Mouse (Mus musculus): ENCODE results near the gene Mbnl3. TPM values are rescaled to one million over a fixed set of nuclear protein-coding genes. Genes with fewer than 3 reads are reported as not detected.

The Mbnl3 gene
- polyA plus RNA-seq, 1 experiment from 2014 or later = 1.5 TPM

GRCm38 (mm10) chrX:51140055-51140454 lies 66.3 kb downstream of the Mbnl3 start:
- Histone ChIP-seq H3K27ac (replicated peaks) (no peak overlapping the region), H3K27me3 (no peaks in the 10 kb centered on the region), H3K4me1 (replicated peaks) (no peaks in the 10 kb centered on the region), H3K4me3 (no peak overlapping the region), H3K36me3 (no peaks in the 10 kb centered on the region), H3K9ac (no peak overlapping the region), H3K4me2 (no peak overlapping the region), H3K9me3 (no peaks in the 10 kb centered on the region)
- 77% methylated on average over 3 of the region's 3 CpGs for WGBS
- ATAC-seq (ENCODE audit: low FRiP score, low read depth) = no peak

DNA sequence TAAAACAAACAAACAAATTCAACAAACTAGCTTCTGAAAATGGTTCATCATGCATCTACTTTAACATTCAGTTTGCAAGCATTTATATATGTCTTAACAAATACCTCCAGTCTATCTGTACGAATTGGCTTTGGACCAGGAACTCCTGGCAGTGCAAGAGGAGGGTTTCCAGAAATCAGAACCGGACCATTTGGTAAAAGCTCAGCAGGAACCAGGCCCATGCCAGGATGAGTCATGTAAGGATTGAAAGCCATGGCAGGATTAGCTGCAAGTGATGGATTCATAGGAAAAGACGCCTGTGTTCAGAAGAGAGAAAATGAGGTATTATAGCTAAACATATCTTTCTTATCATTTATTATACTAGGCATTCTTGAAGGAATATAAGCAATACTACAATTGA lies 75.0 kb downstream of the Mbnl3 start:
- 80% methylated on average over 3 of the region's 3 CpGs for WGBS
- Histone ChIP-seq H3K4me2 (no peak overlapping the region), H3K27me3 (no peaks in the 10 kb centered on the region), H3K36me3 (no peaks in the 10 kb centered on the region), H3K4me1 (replicated peaks) (no peaks in the 10 kb centered on the region), H3K4me3 (no peak overlapping the region), H3K9me3 (no peaks in the 10 kb centered on the region), H3K9ac (no peak overlapping the region), H3K27ac (replicated peaks) (no peak overlapping the region)
- ATAC-seq (ENCODE audit: low FRiP score, low read depth) = no peak

GRCm38 (mm10) chrX:51102748-51103147 lies 103.6 kb downstream of the Mbnl3 start:
- H3K9ac ChIP-seq = no peak overlapping the region
- H3K27me3 ChIP-seq = no peaks in the 10 kb centered on the region
- no peaks in the 10 kb centered on the region for H3K4me1 ChIP-seq (replicated peaks)
- no peaks in the 10 kb centered on the region for H3K36me3 ChIP-seq
- WGBS = 80% methylated on average over 4 of the region's 4 CpGs
- H3K9me3 ChIP-seq = no peaks in the 10 kb centered on the region
- H3K27ac ChIP-seq (replicated peaks) = no peak overlapping the region
- ATAC-seq (ENCODE audit: low FRiP score, low read depth) = no peak
- H3K4me3 ChIP-seq = no peak overlapping the region
- no peak overlapping the region for H3K4me2 ChIP-seq

DNA sequence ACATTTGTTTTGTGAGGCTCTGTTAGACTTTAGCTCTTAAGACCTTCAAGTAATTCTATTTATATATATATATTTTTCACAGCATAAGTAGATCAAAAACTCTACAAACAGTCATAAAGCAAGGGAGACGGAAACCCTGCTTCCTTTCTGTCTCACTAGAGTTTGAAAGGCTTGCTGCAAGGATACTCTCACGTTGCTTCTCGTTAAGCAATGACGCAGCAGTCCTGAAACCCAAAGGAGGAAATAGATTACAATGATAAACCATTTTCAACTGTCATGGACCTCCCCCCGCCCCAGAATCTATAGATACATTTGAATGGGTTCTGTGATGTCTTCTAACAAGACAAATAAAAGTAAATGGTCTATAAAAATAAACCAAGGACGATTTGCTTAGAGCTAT lies 121.4 kb downstream of the Mbnl3 start:
- 75% methylated on average over 6 of the region's 6 CpGs for WGBS
- H3K4me1 ChIP-seq (replicated peaks) = no peaks in the 10 kb centered on the region
- H3K4me2 ChIP-seq = no peak overlapping the region
- H3K27ac ChIP-seq (replicated peaks) = no peak overlapping the region
- no peaks in the 10 kb centered on the region for H3K27me3 ChIP-seq
- H3K4me3 ChIP-seq = no peak overlapping the region
- no peak for ATAC-seq (ENCODE audit: low FRiP score, low read depth)
- no peaks in the 10 kb centered on the region for H3K36me3 ChIP-seq
- no peaks in the 10 kb centered on the region for H3K9me3 ChIP-seq
- H3K9ac ChIP-seq = no peak overlapping the region

DNA sequence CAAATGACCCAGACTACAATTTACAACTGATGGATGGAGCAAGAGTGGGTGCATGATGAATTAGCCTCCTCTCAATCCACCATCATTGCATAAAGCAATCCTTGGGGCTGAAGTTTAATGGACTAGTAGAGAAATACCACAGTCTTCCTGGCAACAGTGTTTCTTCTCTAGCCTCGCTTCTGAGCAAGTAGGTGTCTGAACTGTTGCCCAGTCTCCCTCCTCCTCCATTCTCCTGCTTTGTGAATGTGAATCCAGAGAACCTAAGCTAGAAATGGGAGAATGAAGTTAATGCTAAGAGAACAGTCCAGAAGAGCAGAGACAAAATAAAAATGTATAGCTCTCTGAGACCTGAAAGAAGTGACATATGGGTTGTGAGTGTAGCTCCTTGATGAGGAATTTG lies 122.1 kb downstream of the Mbnl3 start:
- no peaks in the 10 kb centered on the region for H3K27me3 ChIP-seq
- H3K27ac ChIP-seq (replicated peaks) = no peak overlapping the region
- no peak overlapping the region for H3K4me3 ChIP-seq
- H3K9me3 ChIP-seq = no peaks in the 10 kb centered on the region
- ATAC-seq (ENCODE audit: low FRiP score, low read depth) = no peak
- H3K36me3 ChIP-seq = no peaks in the 10 kb centered on the region
- no peaks in the 10 kb centered on the region for H3K4me1 ChIP-seq (replicated peaks)
- 68% methylated on average over 1 of the region's 1 CpGs for WGBS
- no peak overlapping the region for H3K9ac ChIP-seq
- no peak overlapping the region for H3K4me2 ChIP-seq

GRCm38 (mm10) chrX:51076744-51077143 lies 129.6 kb downstream of the Mbnl3 start:
- H3K36me3 ChIP-seq = no peaks in the 10 kb centered on the region
- 31% methylated on average over 3 of the region's 3 CpGs for WGBS
- H3K9ac ChIP-seq = no peak overlapping the region
- H3K4me3 ChIP-seq = no peak overlapping the region
- H3K4me1 ChIP-seq (replicated peaks) = no peaks in the 10 kb centered on the region
- ATAC-seq (ENCODE audit: low FRiP score, low read depth) = no peak
- no peak overlapping the region for H3K4me2 ChIP-seq
- no peaks in the 10 kb centered on the region for H3K27me3 ChIP-seq
- H3K27ac ChIP-seq (replicated peaks) = no peak overlapping the region
- no peaks in the 10 kb centered on the region for H3K9me3 ChIP-seq

Small RNA genes within 50 kb of the gene (microRNA-seq; reads per million reads assigned to microRNA genes)
- gene Gm23417 = not detected

Other genes starting within 250 kb of the Mbnl3 start
- gene Rap2c, start 188.5 kb downstream of the Mbnl3 start, polyA plus RNA-seq (2015; fragmentation: Nextera tagmentation; extraction: Ambion mirVana) = 12.5 TPM in 2 replicates